Mouse (Mus musculus): Measurements from ENCODE around the gene Retreg1. TPM values are rescaled to one million over a fixed set of nuclear protein-coding genes. Genes with fewer than 3 reads are reported as not detected.

Retreg1 gene
- polyA plus RNA-seq, 1 experiment from 2014 or later: 15.3 TPM

DNA sequence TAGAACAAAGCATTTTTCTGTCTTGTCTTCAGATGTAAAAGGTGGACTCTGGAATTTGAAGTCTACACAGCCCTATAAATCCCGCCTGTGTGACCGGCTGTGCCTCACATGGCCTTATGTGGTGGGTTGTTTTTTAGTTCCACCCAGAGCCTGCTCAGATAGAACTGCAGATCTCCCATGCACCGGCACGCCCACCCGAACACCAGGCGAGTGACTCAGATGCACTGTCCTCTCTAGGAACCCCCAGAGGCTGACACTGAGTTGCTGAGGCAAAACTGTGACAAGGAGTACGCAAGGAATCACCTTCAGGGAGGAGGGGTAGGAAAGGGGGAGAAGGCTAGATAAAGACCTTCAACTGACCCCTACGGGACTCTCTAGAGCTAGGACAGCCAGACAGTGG, 85.0 kb downstream of the Retreg1 start:
- Histone ChIP-seq H3K36me3 (replicated peaks; ENCODE audit: control insufficient read depth, insufficient read depth) (no peaks in the 10 kb centered on the region), H3K9ac (no peak overlapping the region), H3K9me3 (ENCODE audit: control insufficient read depth, low read length) (no peaks in the 10 kb centered on the region), H3K4me3 (replicated peaks; ENCODE audit: low read length) (no peak overlapping the region), H3K4me1 (replicated peaks; ENCODE audit: control insufficient read depth, insufficient read depth, low read length) (0 out of 2 replicates have a peak, but pooled peaks cover 1% of the 10 kb centered on the region), H3K27ac (no peak overlapping the region), H3K4me2 (replicated peaks) (no peak overlapping the region), H3K27me3 (ENCODE audit: control insufficient read depth, insufficient read depth, low read length) (no peaks in the 10 kb centered on the region)
- ATAC-seq (ENCODE audit: low FRiP score) (no peak), DNase-seq (ENCODE audit: low spot score) (no peak)
- WGBS: 94% methylated on average over 8 of the region's 8 CpGs

- 71% methylated on average over 5 of the region's 5 CpGs for WGBS
- no peak for DNase-seq (ENCODE audit: low spot score)
- no peaks in the 10 kb centered on the region for H3K27me3 ChIP-seq (ENCODE audit: control insufficient read depth, insufficient read depth, low read length)
Observed at GRCm38 (mm10) chr15:25928831-25929230, 85.9 kb downstream of the Retreg1 start.

GRCm38 (mm10) chr15:25929518-25929917, 86.5 kb downstream of the Retreg1 start:
- Histone ChIP-seq H3K9me3 (ENCODE audit: control insufficient read depth, low read length) (no peaks in the 10 kb centered on the region), H3K27me3 (ENCODE audit: control insufficient read depth, insufficient read depth, low read length) (no peaks in the 10 kb centered on the region), H3K36me3 (replicated peaks; ENCODE audit: control insufficient read depth, insufficient read depth) (no peaks in the 10 kb centered on the region), H3K4me1 (replicated peaks; ENCODE audit: control insufficient read depth, insufficient read depth, low read length) (0 out of 2 replicates have a peak, but pooled peaks cover 3% of the 10 kb centered on the region), H3K9ac (no peak overlapping the region), H3K4me3 (replicated peaks; ENCODE audit: low read length) (no peak overlapping the region), H3K27ac (no peak overlapping the region), H3K4me2 (replicated peaks) (no peak overlapping the region)
- ATAC-seq (ENCODE audit: low FRiP score) (no peak), DNase-seq (ENCODE audit: low spot score) (no peak)
- WGBS: 87% methylated on average over 11 of the region's 11 CpGs

More at GRCm38 (mm10) chr15:25928831-25929230, 85.9 kb downstream of the Retreg1 start:
- no peak for ATAC-seq (ENCODE audit: low FRiP score)
- Histone ChIP-seq H3K36me3 (replicated peaks; ENCODE audit: control insufficient read depth, insufficient read depth) (no peaks in the 10 kb centered on the region), H3K4me1 (replicated peaks; ENCODE audit: control insufficient read depth, insufficient read depth, low read length) (0 out of 2 replicates have a peak, but pooled peaks cover 3% of the 10 kb centered on the region), H3K4me2 (replicated peaks) (no peak overlapping the region), H3K9me3 (ENCODE audit: control insufficient read depth, low read length) (no peaks in the 10 kb centered on the region), H3K27ac (no peak overlapping the region), H3K4me3 (replicated peaks; ENCODE audit: low read length) (no peak overlapping the region), H3K9ac (no peak overlapping the region)

- 91% methylated on average over 10 of the region's 10 CpGs for WGBS
- H3K27me3 ChIP-seq (ENCODE audit: control insufficient read depth, insufficient read depth, low read length): no peaks in the 10 kb centered on the region
- no peaks in the 10 kb centered on the region for H3K9me3 ChIP-seq (ENCODE audit: control insufficient read depth, low read length)
- H3K4me1 ChIP-seq (replicated peaks; ENCODE audit: control insufficient read depth, insufficient read depth, low read length): 0 out of 2 replicates have a peak, but pooled peaks cover 3% of the 10 kb centered on the region
- no peak overlapping the region for H3K27ac ChIP-seq
- H3K4me3 ChIP-seq (replicated peaks; ENCODE audit: low read length): no peak overlapping the region
- no peaks in the 10 kb centered on the region for H3K36me3 ChIP-seq (replicated peaks; ENCODE audit: control insufficient read depth, insufficient read depth)
- no peak for DNase-seq (ENCODE audit: low spot score)
- no peak overlapping the region for H3K4me2 ChIP-seq (replicated peaks)
- ATAC-seq (ENCODE audit: low FRiP score): no peak
- H3K9ac ChIP-seq: no peak overlapping the region
Observed at GRCm38 (mm10) chr15:25929936-25930335, 87.0 kb downstream of the Retreg1 start.

- Histone ChIP-seq H3K9me3 (ENCODE audit: control insufficient read depth, low read length) (no peaks in the 10 kb centered on the region), H3K27ac (no peak overlapping the region), H3K27me3 (ENCODE audit: control insufficient read depth, insufficient read depth, low read length) (no peaks in the 10 kb centered on the region), H3K4me3 (replicated peaks; ENCODE audit: low read length) (no peak overlapping the region), H3K4me2 (replicated peaks) (no peak overlapping the region), H3K9ac (no peak overlapping the region), H3K36me3 (replicated peaks; ENCODE audit: control insufficient read depth, insufficient read depth) (no peaks in the 10 kb centered on the region), H3K4me1 (replicated peaks; ENCODE audit: control insufficient read depth, insufficient read depth, low read length) (0 out of 2 replicates have a peak, but pooled peaks cover 3% of the 10 kb centered on the region)
- 91% methylated on average over 5 of the region's 5 CpGs for WGBS
- DNase-seq (ENCODE audit: low spot score) (no peak), ATAC-seq (ENCODE audit: low FRiP score) (no peak)
Observed at GRCm38 (mm10) chr15:25930657-25931056, 87.7 kb downstream of the Retreg1 start.

DNA sequence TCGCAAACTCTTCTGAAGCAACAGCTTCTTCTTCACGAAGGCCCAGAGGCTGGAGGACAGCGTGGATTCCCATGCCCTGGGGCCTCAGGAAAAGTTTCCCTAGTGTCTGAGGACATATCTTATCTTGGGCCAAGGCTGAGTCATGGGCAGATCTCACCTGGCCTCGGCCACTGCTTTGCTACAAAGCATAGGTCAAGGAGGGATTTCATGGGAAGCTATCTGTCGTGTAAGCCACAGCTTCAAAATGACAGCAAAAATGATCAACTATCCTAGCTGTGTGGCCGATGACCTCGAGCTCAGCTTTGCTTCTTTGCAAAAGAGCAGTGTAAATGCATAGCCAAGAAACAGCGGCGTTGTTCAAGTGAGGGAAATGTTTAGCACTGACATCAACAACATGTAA, 89.5 kb downstream of the Retreg1 start:
- H3K9ac ChIP-seq: no peak overlapping the region
- H3K27ac ChIP-seq: no peak overlapping the region
- no peaks in the 10 kb centered on the region for H3K36me3 ChIP-seq (replicated peaks; ENCODE audit: control insufficient read depth, insufficient read depth)
- H3K4me2 ChIP-seq (replicated peaks): no peak overlapping the region
- H3K9me3 ChIP-seq (ENCODE audit: control insufficient read depth, low read length): no peaks in the 10 kb centered on the region
- no peaks in the 10 kb centered on the region for H3K27me3 ChIP-seq (ENCODE audit: control insufficient read depth, insufficient read depth, low read length)
- no peak for ATAC-seq (ENCODE audit: low FRiP score)
- 89% methylated on average over 9 of the region's 9 CpGs for WGBS
- no peak for DNase-seq (ENCODE audit: low spot score)
- no peak overlapping the region for H3K4me3 ChIP-seq (replicated peaks; ENCODE audit: low read length)
- H3K4me1 ChIP-seq (replicated peaks; ENCODE audit: control insufficient read depth, insufficient read depth, low read length): 0 out of 2 replicates have a peak, but pooled peaks cover 3% of the 10 kb centered on the region

GRCm38 (mm10) chr15:25932937-25933684, 90.1 kb downstream of the Retreg1 start:
- no peak overlapping the region for H3K9ac ChIP-seq
- 62% methylated on average over 16 of the region's 16 CpGs for WGBS
- H3K4me2 ChIP-seq (replicated peaks): no peak overlapping the region
- H3K27me3 ChIP-seq (ENCODE audit: control insufficient read depth, insufficient read depth, low read length): no peaks in the 10 kb centered on the region
- ATAC-seq (ENCODE audit: low FRiP score) (no peak; the same call in 1 of the 2 replicates), DNase-seq (ENCODE audit: low spot score) (no peak)
- no peak overlapping the region for H3K4me3 ChIP-seq (replicated peaks; ENCODE audit: low read length)
- no peaks in the 10 kb centered on the region for H3K9me3 ChIP-seq (ENCODE audit: control insufficient read depth, low read length)
- H3K4me1 ChIP-seq (replicated peaks; ENCODE audit: control insufficient read depth, insufficient read depth, low read length): 0 out of 2 replicates have a peak, but pooled peaks cover 3% of the 10 kb centered on the region
- no peak overlapping the region for H3K27ac ChIP-seq
- no peaks in the 10 kb centered on the region for H3K36me3 ChIP-seq (replicated peaks; ENCODE audit: control insufficient read depth, insufficient read depth)

DNA sequence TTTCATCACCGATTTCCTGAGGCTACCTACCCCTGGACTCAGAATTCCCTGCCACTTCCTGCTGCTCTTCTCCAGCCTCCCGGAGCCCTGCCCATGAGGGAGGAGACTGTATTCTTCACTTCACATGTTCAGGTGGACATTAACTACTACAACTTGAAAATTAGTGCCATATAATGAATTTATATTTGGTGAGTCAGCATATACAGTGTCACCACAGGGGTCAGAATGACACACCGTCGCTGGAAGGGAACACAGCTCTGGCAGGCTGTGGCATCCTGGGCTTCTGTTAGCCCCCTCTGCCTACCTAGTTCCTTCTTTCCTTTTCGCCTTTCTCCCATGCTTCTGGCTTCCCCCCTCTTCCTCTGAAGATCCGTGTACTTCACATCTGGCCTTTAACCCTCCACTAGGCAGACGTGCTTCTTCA, 90.7 kb downstream of the Retreg1 start:
- 0 out of 2 replicates have a peak, but pooled peaks cover 3% of the 10 kb centered on the region for H3K4me1 ChIP-seq (replicated peaks; ENCODE audit: control insufficient read depth, insufficient read depth, low read length)
- H3K36me3 ChIP-seq (replicated peaks; ENCODE audit: control insufficient read depth, insufficient read depth): no peaks in the 10 kb centered on the region
- H3K9me3 ChIP-seq (ENCODE audit: control insufficient read depth, low read length): no peaks in the 10 kb centered on the region
- no peak for ATAC-seq (ENCODE audit: low FRiP score)
- H3K9ac ChIP-seq: no peak overlapping the region
- WGBS: 72% methylated on average over 7 of the region's 7 CpGs
- DNase-seq (ENCODE audit: low spot score): no peak
- no peaks in the 10 kb centered on the region for H3K27me3 ChIP-seq (ENCODE audit: control insufficient read depth, insufficient read depth, low read length)
- no peak overlapping the region for H3K27ac ChIP-seq
- no peak overlapping the region for H3K4me3 ChIP-seq (replicated peaks; ENCODE audit: low read length)
- no peak overlapping the region for H3K4me2 ChIP-seq (replicated peaks)

GRCm38 (mm10) chr15:25934411-25934810, 91.4 kb downstream of the Retreg1 start:
- no peak overlapping the region for H3K9ac ChIP-seq
- H3K4me2 ChIP-seq (replicated peaks): no peak overlapping the region
- H3K9me3 ChIP-seq (ENCODE audit: control insufficient read depth, low read length): no peaks in the 10 kb centered on the region
- DNase-seq (ENCODE audit: low spot score) (no peak), ATAC-seq (ENCODE audit: low FRiP score) (no peak)
- H3K4me3 ChIP-seq (replicated peaks; ENCODE audit: low read length): no peak overlapping the region
- no peak overlapping the region for H3K27ac ChIP-seq
- 0 out of 2 replicates have a peak, but pooled peaks cover 3% of the 10 kb centered on the region for H3K4me1 ChIP-seq (replicated peaks; ENCODE audit: control insufficient read depth, insufficient read depth, low read length)
- no peaks in the 10 kb centered on the region for H3K27me3 ChIP-seq (ENCODE audit: control insufficient read depth, insufficient read depth, low read length)
- 91% methylated on average over 7 of the region's 7 CpGs for WGBS
- no peaks in the 10 kb centered on the region for H3K36me3 ChIP-seq (replicated peaks; ENCODE audit: control insufficient read depth, insufficient read depth)

Data from hindbrain, embryonic 14.5 days (tissue).